8 mouse cellular contexts compared by ENCODE assay signal in the genomic region with DNA sequence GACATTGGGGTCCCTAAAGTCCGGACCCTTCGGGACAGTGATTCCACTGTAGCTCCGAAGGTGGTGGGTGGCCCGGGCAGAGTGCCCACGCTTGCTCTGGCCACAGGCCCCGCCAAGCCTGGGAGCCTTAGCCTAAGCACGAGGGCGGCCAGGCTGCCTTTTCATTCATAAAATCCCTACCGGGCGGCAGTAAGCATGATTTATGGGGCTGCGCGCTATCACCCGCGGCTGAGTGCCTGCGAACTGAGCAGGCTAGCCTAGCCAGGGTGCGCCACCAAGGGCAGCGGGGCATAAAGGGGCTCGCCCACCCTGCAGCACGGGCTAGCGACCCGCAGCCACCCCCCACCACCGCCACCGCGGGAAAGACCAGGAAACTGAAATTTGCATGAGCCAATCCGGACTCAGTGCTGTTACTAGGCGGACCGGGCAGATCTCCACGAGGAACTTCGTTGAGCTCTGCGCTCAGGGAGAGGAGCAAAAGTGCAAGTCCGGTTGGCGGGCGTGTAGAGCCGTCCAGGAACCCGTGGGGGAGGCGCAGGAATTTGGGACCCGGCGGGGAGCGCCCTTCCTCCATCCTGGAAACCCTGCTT. TPM values are rescaled to one million over a fixed set of nuclear protein-coding genes. Genes with fewer than 3 reads are reported as not detected.
DNase-seq lines count a peak whose midpoint lies in the region; TF ChIP-seq lines count a peak whose summit lies in the region.

No protein-coding gene starts in this region.

- WGBS in bone marrow, adult 2 months: under 1% methylated on average over 39 of the region's 39 CpGs

- peak; percentile 76 for TF ChIP-seq POLR2A in ES-Bruce4 (IDR thresholded peaks at IDR 0.05; ENCODE audit: insufficient read depth, low read length)
- no peak for TF ChIP-seq POLR2A in bone marrow, adult 2 months (IDR thresholded peaks at IDR 0.05; ENCODE audit: borderline replicate concordance, control insufficient read depth, low read depth, low read length)

- H3K4me1 ChIP-seq in ES-Bruce4 (ENCODE audit: control insufficient read depth, insufficient read depth, low read length): no peaks in the 10 kb centered on the region
- no peaks in the 10 kb centered on the region; the same call in 1 of the 2 replicates for H3K4me1 ChIP-seq in bone marrow, adult 2 months (ENCODE audit: control insufficient read depth, insufficient read depth, low read length)

- H3K9ac ChIP-seq in ES-Bruce4 (ENCODE audit: low read depth, poor library complexity, severe bottlenecking): peak overlapping the region; percentile 94

- H3K27ac ChIP-seq in ES-Bruce4 (ENCODE audit: insufficient read depth, low read length): peak overlapping the region; percentile 86
- no peak overlapping the region for H3K27ac ChIP-seq in bone marrow, adult 2 months (ENCODE audit: control insufficient read depth, insufficient read depth, low read depth, low read length, poor library complexity)

- H3K9me3 ChIP-seq in ES-Bruce4 (replicated peaks; ENCODE audit: control insufficient read depth, insufficient read depth, low read length, poor library complexity, severe bottlenecking): no peaks in the 10 kb centered on the region

- TF ChIP-seq CTCF in ES-Bruce4 (IDR thresholded peaks at IDR 0.05; ENCODE audit: low read depth, low read length): no peak
- TF ChIP-seq CTCF in bone marrow, adult 2 months (IDR thresholded peaks at IDR 0.05; ENCODE audit: control insufficient read depth, insufficient read depth, low read length): no peak

- peak; percentile 97 for DNase-seq in forelimb bud, embryonic 11.5 days (ENCODE audit: low read depth, low spot score)
- peak; percentile 84 to 87 for DNase-seq in heart, postnatal 36 days
- DNase-seq in layer of hippocampus, postnatal 14 days (ENCODE audit: low spot score in 2 of 2): peak; percentile 81 to 82
- peak; percentile 91 for DNase-seq in lung, postnatal 25 days (ENCODE audit: low spot score)
- peak; percentile 98 for DNase-seq in retina, postnatal 1 day
- DNase-seq in urinary bladder, postnatal 14 days (ENCODE audit: low spot score): peak; percentile 89

- intact Hi-C loops in heart, postnatal 36 days (cut with DNase I): loop anchor here (1.0 kb wide), 1 partner anchor 84 kb away; no protein-coding TSS in a partner anchor

- no peaks in the 10 kb centered on the region for H3K27me3 ChIP-seq in ES-Bruce4 (ENCODE audit: control insufficient read depth, insufficient read depth, low read length, poor library complexity, severe bottlenecking)

- H3K36me3 ChIP-seq in ES-Bruce4 (ENCODE audit: control insufficient read depth, insufficient read depth, low read length, poor library complexity, severe bottlenecking): peaks cover 8% of the 10 kb centered on the region

- peak overlapping the region; percentile 88 for H3K4me3 ChIP-seq in ES-Bruce4 (ENCODE audit: low read depth, low read length)
- peak overlapping the region; percentile 27 for H3K4me3 ChIP-seq in bone marrow, adult 2 months (replicated peaks; ENCODE audit: control insufficient read depth, low read depth, low read length)

- peak; percentile 74 for TF ChIP-seq EP300 in ES-Bruce4 (IDR thresholded peaks at IDR 0.05; ENCODE audit: insufficient read depth, low read depth, low read length)

RNA-seq across cellular contexts. Expression of a gene that starts 1.6 kb away (rescaled TPM):
- 36.3 and 36.5 TPM in 2 replicates for polyA plus RNA-seq in ES-Bruce4 (2011; ENCODE audit: insufficient read depth, insufficient read length, low read depth, missing spikeins)
- polyA plus RNA-seq in bone marrow, adult 2 months (2011; ENCODE audit: insufficient read depth, insufficient read length, low replicate concordance, missing spikeins): 2.7 and 10.0 TPM in 2 replicates
- total RNA-seq in heart, postnatal 36 days (2021): 10 to 100 TPM; 30.6 to 35.2 TPM
- 10 to 100 TPM; 29.0 to 29.6 TPM for total RNA-seq in layer of hippocampus, postnatal 14 days (2021)

RNA-seq across cellular contexts. Expression of a gene that starts 26.4 kb away (rescaled TPM):
- polyA plus RNA-seq in ES-Bruce4 (2011; ENCODE audit: insufficient read depth, insufficient read length, low read depth, missing spikeins): 21.5 and 30.7 TPM in 2 replicates
- polyA plus RNA-seq in bone marrow, adult 2 months (2011; ENCODE audit: insufficient read depth, insufficient read length, low replicate concordance, missing spikeins): 8.8 and 25.8 TPM in 2 replicates
- 10 to 100 TPM; 13.8 to 15.4 TPM for total RNA-seq in heart, postnatal 36 days (2021)
- 10 to 100 TPM; 24.0 to 29.0 TPM for total RNA-seq in layer of hippocampus, postnatal 14 days (2021)

RNA-seq across cellular contexts. Expression of a gene that starts 45.0 kb away (rescaled TPM):
- 3.1 and 3.3 TPM in 2 replicates for polyA plus RNA-seq in ES-Bruce4 (2011; ENCODE audit: insufficient read depth, insufficient read length, low read depth, missing spikeins)
- not detected in 2 replicates for polyA plus RNA-seq in bone marrow, adult 2 months (2011; ENCODE audit: insufficient read depth, insufficient read length, low replicate concordance, missing spikeins)
- total RNA-seq in heart, postnatal 36 days (2021): not detected
- total RNA-seq in layer of hippocampus, postnatal 14 days (2021): not detected
